38 mouse cellular contexts compared by ENCODE assay signal in the genomic region with DNA sequence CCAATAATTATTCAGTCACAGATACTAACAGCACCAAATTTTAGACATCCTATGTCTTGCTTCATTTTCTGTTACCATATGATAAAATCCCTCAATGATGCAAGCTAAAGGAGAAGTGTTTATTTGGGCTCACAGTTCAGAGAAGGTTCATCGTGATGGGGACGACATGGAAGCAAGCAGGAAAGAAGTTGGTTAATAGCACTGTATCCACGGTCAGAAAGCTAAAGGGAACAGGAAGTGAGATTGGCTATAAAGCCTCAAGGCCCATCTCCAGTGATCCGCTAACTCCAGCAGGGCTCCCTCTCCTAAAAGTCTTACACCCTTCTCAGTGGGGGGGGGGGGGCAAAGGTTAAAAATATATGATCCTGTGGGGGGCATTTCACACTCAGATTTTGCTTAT. TPM values are rescaled to one million over a fixed set of nuclear protein-coding genes. Genes with fewer than 3 reads are reported as not detected.
"Had no signal": no experiment of that assay in that cellular context is flagged by ENCODE, and none has a peak within 500 bp of the region (broad histone marks: within the 10 kb centered on the region; RNA-seq: fewer than 3 reads in every experiment).

No protein-coding gene starts in this region.

- H3K36me3 ChIP-seq: limb, embryonic 10.5 days; limb, embryonic 12.5 days; limb, embryonic 13.5 days; limb, embryonic 15.5 days; liver, embryonic 12.5 days; liver, embryonic 13.5 days; liver, embryonic 15.5 days; lung, embryonic 15.5 days; midbrain, embryonic 10.5 days; midbrain, embryonic 12.5 days; midbrain, embryonic 13.5 days; midbrain, embryonic 15.5 days had no signal

- H3K4me2 ChIP-seq: limb, embryonic 12.5 days; limb, embryonic 13.5 days; limb, embryonic 15.5 days; liver, embryonic 11.5 days; liver, embryonic 12.5 days; liver, embryonic 13.5 days; liver, embryonic 15.5 days; lung, embryonic 14.5 days; lung, embryonic 15.5 days; midbrain, embryonic 12.5 days; midbrain, embryonic 13.5 days; midbrain, embryonic 15.5 days had no signal

- H3K4me1 ChIP-seq: limb, embryonic 12.5 days; limb, embryonic 13.5 days; limb, embryonic 15.5 days; lung, embryonic 15.5 days; megakaryocyte, embryonic 14.5 days; midbrain, embryonic 10.5 days; midbrain, embryonic 12.5 days; midbrain, embryonic 13.5 days; midbrain, embryonic 15.5 days had no signal

- H3K27me3 ChIP-seq: limb, embryonic 13.5 days; limb, embryonic 15.5 days; lung, embryonic 15.5 days; midbrain, embryonic 12.5 days; midbrain, embryonic 13.5 days; midbrain, embryonic 15.5 days had no signal

- H3K27ac ChIP-seq: left cerebral cortex, adult 2 months; limb, embryonic 10.5 days; limb, embryonic 12.5 days; limb, embryonic 13.5 days; limb, embryonic 15.5 days; liver, embryonic 12.5 days; liver, embryonic 13.5 days; liver, embryonic 14.5 days; liver, embryonic 15.5 days; lung, embryonic 15.5 days; macrophage; midbrain, embryonic 10.5 days; midbrain, embryonic 12.5 days; midbrain, embryonic 13.5 days; midbrain, embryonic 15.5 days had no signal

- H3K4me3 ChIP-seq: left cerebral cortex, adult 2 months; limb, embryonic 10.5 days; limb, embryonic 12.5 days; limb, embryonic 13.5 days; limb, embryonic 15.5 days; liver, embryonic 12.5 days; liver, embryonic 13.5 days; liver, embryonic 15.5 days; lung, embryonic 15.5 days; megakaryocyte, embryonic 14.5 days; midbrain, embryonic 10.5 days; midbrain, embryonic 12.5 days; midbrain, embryonic 13.5 days; midbrain, embryonic 15.5 days; myocyte had no signal

- H3K9me3 ChIP-seq: limb, embryonic 10.5 days; limb, embryonic 12.5 days; limb, embryonic 13.5 days; limb, embryonic 15.5 days; liver, embryonic 12.5 days; liver, embryonic 13.5 days; liver, embryonic 15.5 days; lung, embryonic 15.5 days; midbrain, embryonic 10.5 days; midbrain, embryonic 12.5 days; midbrain, embryonic 13.5 days; midbrain, embryonic 15.5 days had no signal

- H3K9ac ChIP-seq: limb, embryonic 12.5 days; limb, embryonic 13.5 days; limb, embryonic 15.5 days; liver, embryonic 12.5 days; liver, embryonic 13.5 days; liver, embryonic 14.5 days; liver, embryonic 15.5 days; liver, postnatal 0 days; lung, embryonic 14.5 days; lung, embryonic 15.5 days; midbrain, embryonic 12.5 days; midbrain, embryonic 13.5 days; midbrain, embryonic 15.5 days had no signal

- ATAC-seq: liver, embryonic 12.5 days; liver, postnatal 0 days; lung, postnatal 0 days; midbrain, embryonic 13.5 days; midbrain, embryonic 15.5 days; midbrain, embryonic 16.5 days had no signal

- DNase-seq: layer of hippocampus, postnatal 36 days; left cerebral cortex, postnatal 4 days; liver; liver, embryonic 13.5 days; liver, postnatal 0 days; lung, adult 18-20 months; lung, adult 2 months; lung, embryonic 14.5 days; lung, postnatal 10 days; lung, postnatal 14 days; lung, postnatal 36 days; lung, postnatal 4 days had no signal

RNA-seq across cellular contexts. Expression of a gene that starts 12.8 kb away (rescaled TPM):
- total RNA-seq: left cerebral cortex, adult 18-20 months; left cerebral cortex, postnatal 14 days; left cerebral cortex, postnatal 25 days; liver, adult 2 months; midbrain, postnatal 0 days; monocyte, adult 5-6 weeks had no signal
- polyA plus RNA-seq: liver, adult 2 months; myocyte had no signal

RNA-seq across cellular contexts. Expression of a gene that starts 22.9 kb away (rescaled TPM):
- total RNA-seq: left cerebral cortex, postnatal 4 days had no signal

RNA-seq across cellular contexts. Expression of a gene that starts 51.0 kb away (rescaled TPM):
- total RNA-seq: liver, adult 2 months; megakaryocyte-erythroid progenitor cell, adult 5-6 weeks; monocyte, adult 5-6 weeks had no signal
- polyA plus RNA-seq: liver, adult 2 months; liver, embryonic 13.5 days; liver, postnatal 0 days; macrophage; myocyte had no signal
